8 mouse cellular contexts compared by ENCODE assay signal in genomic region chr17:66510221-66510683, GRCm38 (mm10). TPM values are rescaled to one million over a fixed set of nuclear protein-coding genes. Genes with fewer than 3 reads are reported as not detected.
DNase-seq lines count a peak whose midpoint lies in the region; ATAC-seq lines count a peak whose summit lies in the region.

No protein-coding gene starts in this region.

- no peak overlapping the region for H3K27ac ChIP-seq in limb, embryonic 13.5 days
- no peak overlapping the region; the same call in 1 of the 2 replicates for H3K27ac ChIP-seq in limb, embryonic 10.5 days
- peak overlapping the region; percentile 65 for H3K27ac ChIP-seq in heart, embryonic 15.5 days
- H3K27ac ChIP-seq in liver, embryonic 16.5 days (ENCODE audit: low read length), result no peak overlapping the region

- 50% methylated on average over 10 of the region's 10 CpGs for WGBS in limb, embryonic 13.5 days
- WGBS in limb, embryonic 10.5 days, result 58% methylated on average over 10 of the region's 10 CpGs
- 23% methylated on average over 10 of the region's 10 CpGs for WGBS in heart, embryonic 15.5 days
- 43% methylated on average over 10 of the region's 10 CpGs for WGBS in liver, embryonic 16.5 days (ENCODE audit: insufficient replicate concordance)

- H3K36me3 ChIP-seq in limb, embryonic 13.5 days, result peaks cover 41% of the 10 kb centered on the region
- peaks cover 74% of the 10 kb centered on the region for H3K36me3 ChIP-seq in limb, embryonic 10.5 days
- H3K36me3 ChIP-seq in heart, embryonic 15.5 days, result peaks cover 7% of the 10 kb centered on the region; the same call in 1 of the 2 replicates
- no peaks in the 10 kb centered on the region for H3K36me3 ChIP-seq in liver, embryonic 16.5 days (ENCODE audit: control insufficient read depth, insufficient read depth)

- no peaks in the 10 kb centered on the region for H3K27me3 ChIP-seq in limb, embryonic 13.5 days
- H3K27me3 ChIP-seq in limb, embryonic 10.5 days (ENCODE audit: low read depth, poor library complexity, severe bottlenecking), result no peaks in the 10 kb centered on the region
- H3K27me3 ChIP-seq in heart, embryonic 15.5 days, result no peaks in the 10 kb centered on the region
- no peaks in the 10 kb centered on the region for H3K27me3 ChIP-seq in liver, embryonic 16.5 days (ENCODE audit: control insufficient read depth, insufficient read depth, low read depth, low read length)

- no peak overlapping the region for H3K4me2 ChIP-seq in limb, embryonic 13.5 days (replicated peaks)
- peak overlapping the region; percentile 14; the same call in 1 of the 2 replicates for H3K4me2 ChIP-seq in heart, embryonic 15.5 days
- H3K4me2 ChIP-seq in liver, embryonic 16.5 days (ENCODE audit: low read depth, low read length), result no peak overlapping the region

- H3K4me3 ChIP-seq in limb, embryonic 13.5 days, result no peak overlapping the region
- no peak overlapping the region for H3K4me3 ChIP-seq in limb, embryonic 10.5 days
- H3K4me3 ChIP-seq in heart, embryonic 15.5 days, result no peak overlapping the region
- H3K4me3 ChIP-seq in liver, embryonic 16.5 days (ENCODE audit: low read depth, low read length), result no peak overlapping the region

- H3K9ac ChIP-seq in limb, embryonic 13.5 days, result no peak overlapping the region
- H3K9ac ChIP-seq in heart, embryonic 15.5 days, result no peak overlapping the region
- H3K9ac ChIP-seq in liver, embryonic 16.5 days (ENCODE audit: low read depth, low read length), result no peak overlapping the region

- H3K9me3 ChIP-seq in limb, embryonic 13.5 days, result no peaks in the 10 kb centered on the region
- no peaks in the 10 kb centered on the region for H3K9me3 ChIP-seq in limb, embryonic 10.5 days (replicated peaks)
- no peaks in the 10 kb centered on the region for H3K9me3 ChIP-seq in heart, embryonic 15.5 days (replicated peaks)
- H3K9me3 ChIP-seq in liver, embryonic 16.5 days (replicated peaks; ENCODE audit: control insufficient read depth, low read length), result no peaks in the 10 kb centered on the region

- no peak for DNase-seq in limb, embryonic 10.5 days (ENCODE audit: low spot score)
- DNase-seq in adrenal gland, postnatal 14 days, result peak; percentile 89
- DNase-seq in testis, postnatal 10 days (ENCODE audit: low spot score), result peak; percentile 74
- no peak for DNase-seq in left cerebral cortex, adult 9 months (ENCODE audit: low spot score in 2 of 2)
- DNase-seq in cerebellum, adult 11-12 months, result no peak

- H3K4me1 ChIP-seq in limb, embryonic 13.5 days, result peaks cover 17% of the 10 kb centered on the region
- peaks cover 15% of the 10 kb centered on the region for H3K4me1 ChIP-seq in limb, embryonic 10.5 days
- H3K4me1 ChIP-seq in heart, embryonic 15.5 days (replicated peaks), result peaks cover 26% of the 10 kb centered on the region
- H3K4me1 ChIP-seq in liver, embryonic 16.5 days (ENCODE audit: control insufficient read depth, low read depth, low read length), result peaks cover 3% of the 10 kb centered on the region; the same call in 1 of the 2 replicates

- peak; percentile 41; the same call in 1 of the 2 replicates for ATAC-seq in limb, embryonic 13.5 days (ENCODE audit: low FRiP score, low read depth)
- peak; percentile 82 for ATAC-seq in heart, embryonic 15.5 days (replicated peaks; ENCODE audit: insufficient number of reproducible peaks, insufficient read depth, low FRiP score, low read depth)
- ATAC-seq in liver, embryonic 16.5 days (ENCODE audit: low read depth), result peak; percentile 32; the same call in 1 of the 2 replicates

RNA-seq across cellular contexts. Expression of gene Rab12, which starts 9.3 kb away (rescaled TPM):
- polyA plus RNA-seq in limb, embryonic 13.5 days (2015; fragmentation: Nextera tagmentation; extraction: Ambion mirVana), result 49.0 and 49.6 TPM in 2 replicates
- 27.9 and 32.0 TPM in 2 replicates for polyA plus RNA-seq in limb, embryonic 10.5 days (2016; fragmentation: Nextera tagmentation; extraction: Ambion mirVana)
- total RNA-seq in adrenal gland, postnatal 14 days (2021), result 97.8 and 99.6 TPM in 2 replicates
- 49.6 and 51.0 TPM in 2 replicates for polyA plus RNA-seq in heart, embryonic 15.5 days (2015; fragmentation: Nextera tagmentation; extraction: Ambion mirVana)
- 1.9 and 2.5 TPM in 2 replicates for polyA plus RNA-seq in liver, embryonic 16.5 days (2015; fragmentation: Nextera tagmentation; extraction: Ambion mirVana)

Comparison
In these comparisons a context has a peak if more than half of its experiments do, and no peak if none do; other contexts are left out.
1. ATAC-seq: peak in every context shown above with its lines; median percentile 82 in heart, embryonic 15.5 days; 41 in limb, embryonic 13.5 days; 32 in liver, embryonic 16.5 days.
2. DNase-seq: peak in adrenal gland, postnatal 14 days (single experiment) and testis, postnatal 10 days (single experiment); none in limb, embryonic 10.5 days (single experiment), left cerebral cortex, adult 9 months (0 of 2) and cerebellum, adult 11-12 months (single experiment).